Mouse (Mus musculus) hindbrain, embryonic 15.5 days (tissue): ENCODE measurements around the gene Ogfrl1. TPM values are rescaled to one million over a fixed set of nuclear protein-coding genes. Genes with fewer than 3 reads are reported as not detected.
"Not testable (repeated sequence)": the region's sequence is repeated elsewhere in the genome, so short reads cannot be mapped to it uniquely, and the experiment has no call there.

ENCODE experiments used
- ATAC-seq: fragments of 200-750 bp; cut with Nextera tagmentation; 2 replicates; pipeline ENCODE4 v1.8.0; 2017; ENCODE audit warnings: low read depth, moderate number of reproducible peaks, moderate TSS enrichment; ENCODE audit not compliant: low FRiP score
- H3K27ac ChIP-seq: fragments of 300-500 bp; sonication (generic); replicated peaks from 2 replicates; pipeline ENCODE4 v1.5.1; 2015; ENCODE audit warnings: mild to moderate bottlenecking, inconsistent platforms
- H3K27me3 ChIP-seq: fragments of 300-500 bp; sonication (generic); 2 replicates; pipeline ENCODE4 v1.6.1; 2015; ENCODE audit warnings: control low read depth, inconsistent platforms
- H3K36me3 ChIP-seq: fragments of 300-500 bp; sonication (generic); 2 replicates; pipeline ENCODE4 v1.6.1; 2015; ENCODE audit warnings: control low read depth, inconsistent platforms
- H3K4me1 ChIP-seq: fragments of 300-500 bp; sonication (generic); replicated peaks from 2 replicates; pipeline ENCODE4 v1.6.1; 2015; ENCODE audit warnings: control low read depth, inconsistent platforms
- H3K4me2 ChIP-seq: fragments of 300-500 bp; sonication (generic); 2 replicates; pipeline ENCODE4 v1.6.1; 2015; ENCODE audit warnings: moderate library complexity, mild to moderate bottlenecking, inconsistent platforms
- H3K4me3 ChIP-seq: fragments of 300-500 bp; sonication (generic); 2 replicates; pipeline ENCODE4 v1.5.1; 2015; ENCODE audit warnings: mild to moderate bottlenecking, inconsistent platforms
- H3K9ac ChIP-seq: fragments of 300-500 bp; sonication (generic); 2 replicates; pipeline ENCODE4 v1.6.1; 2015; ENCODE audit warnings: inconsistent platforms
- H3K9me3 ChIP-seq: fragments of 300-500 bp; sonication (generic); 2 replicates; pipeline ENCODE4 v1.6.1; 2016; ENCODE audit warnings: control low read depth, inconsistent platforms
- WGBS: fragments of 180-500 bp; shearing (Covaris S2); methylation state at CpG from one replicate; pipeline ENCODE4 v1.1.7; 2015; 5-methylcytosine and 5-hydroxymethylcytosine counted together
- polyA plus RNA-seq: library from polyadenylated mRNA; unstranded; fragments of >200 nt; fragmentation: Nextera tagmentation; extraction: Ambion mirVana; gene quantifications from 2 replicates; pipeline ENCODE4 v1.2.1, GENCODE M21; 2015

Ogfrl1 gene
- 15.3 and 17.6 TPM in 2 replicates for polyA plus RNA-seq

DNA sequence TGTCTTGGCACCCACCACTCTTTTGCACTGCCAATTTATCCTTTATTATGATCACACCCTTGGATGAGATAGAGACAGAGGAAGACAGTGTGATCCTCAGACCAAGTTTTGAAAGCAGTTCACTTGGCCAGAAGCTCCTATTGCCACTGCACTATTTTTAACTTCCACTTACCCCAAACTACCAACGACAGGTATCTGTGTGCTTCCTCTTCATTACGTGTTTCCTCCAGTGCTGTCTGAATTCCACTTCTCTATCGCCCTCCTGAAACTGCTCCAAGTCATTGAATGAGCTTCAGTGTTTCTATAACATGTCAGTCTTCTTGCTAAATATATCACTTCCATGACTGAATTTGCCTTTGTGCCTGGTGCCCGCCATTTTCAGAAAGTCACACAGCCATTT lies at the start of gene Ogfrl1:
Ogfrl1 (minus strand) TSS at position 150 of the 400 bp plus-strand sequence.
- Histone ChIP-seq H3K9me3 (no peaks in the 10 kb centered on the region), H3K9ac (no peak within 1 kb of the TSS), H3K27ac (no peak within 1 kb of the TSS), H3K36me3 (no peaks in the 10 kb centered on the region), H3K27me3 (no peaks in the 10 kb centered on the region), H3K4me2 (no peak within 1 kb of the TSS), H3K4me3 (no peak within 1 kb of the TSS), H3K4me1 (no peaks in the 10 kb centered on the region)
- 92% methylated on average over 4 of the region's 4 CpGs for WGBS
- ATAC-seq = no peak

DNA sequence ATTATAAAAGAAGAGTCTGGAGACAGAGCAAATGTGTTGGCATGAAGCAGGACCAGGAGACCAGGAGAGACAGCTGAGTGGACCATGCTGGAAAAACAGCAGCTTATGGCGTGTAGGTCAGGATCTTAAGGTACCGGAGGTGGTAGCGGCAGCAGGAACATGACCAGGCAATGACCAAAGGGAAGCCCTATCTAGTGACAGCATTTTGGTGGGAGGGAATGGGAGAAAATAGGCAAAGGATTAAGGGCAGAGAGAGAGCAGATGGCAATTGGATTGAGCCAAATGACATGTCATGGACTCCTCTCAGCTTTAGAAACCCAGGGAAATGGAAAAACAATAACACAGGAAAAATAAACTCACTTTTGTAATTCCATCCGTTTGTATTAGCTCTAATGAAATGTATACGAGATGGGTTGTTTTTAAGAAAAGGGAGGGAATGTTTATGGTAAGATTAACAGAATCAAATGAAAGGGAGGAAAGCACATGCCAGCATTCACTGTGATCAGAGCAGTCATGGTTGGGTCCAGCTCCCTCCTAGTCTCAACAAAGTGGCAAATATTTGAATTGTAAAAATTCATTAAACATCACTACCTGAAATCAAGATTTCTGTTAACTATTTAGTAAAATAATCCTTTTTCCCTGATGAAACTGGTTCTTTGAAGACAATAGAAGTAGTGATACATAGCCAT lies 48.3 kb upstream of the Ogfrl1 start:
- 84% methylated on average over 5 of the region's 5 CpGs for WGBS
- no peak overlapping the region for H3K9ac ChIP-seq
- H3K4me3 ChIP-seq = no peak overlapping the region
- H3K4me1 ChIP-seq = no peaks in the 10 kb centered on the region
- no peak for ATAC-seq
- H3K4me2 ChIP-seq = no peak overlapping the region
- H3K36me3 ChIP-seq = no peaks in the 10 kb centered on the region
- H3K27me3 ChIP-seq = no peaks in the 10 kb centered on the region
- no peaks in the 10 kb centered on the region for H3K9me3 ChIP-seq
- H3K27ac ChIP-seq = no peak overlapping the region

DNA sequence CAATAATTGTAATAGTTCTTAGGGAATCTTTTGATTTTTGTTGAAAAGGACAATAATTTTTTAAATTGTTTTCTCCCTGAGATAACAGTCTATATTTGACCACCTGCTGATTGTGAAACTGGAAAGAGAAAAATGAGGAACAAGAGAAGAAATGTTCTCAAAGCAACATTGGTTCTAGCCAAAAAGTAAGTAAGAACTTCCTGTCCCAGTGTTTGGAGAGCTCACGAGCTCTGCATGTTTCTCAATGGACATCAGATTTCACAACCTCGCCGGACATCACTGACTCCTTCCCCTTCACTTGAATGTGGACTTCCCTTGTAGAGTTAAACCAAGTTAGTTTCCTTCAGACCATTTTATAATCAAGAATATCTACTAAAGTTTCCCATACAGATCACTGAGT lies 36.0 kb upstream of the Ogfrl1 start:
- Histone ChIP-seq H3K4me3 (no peak overlapping the region), H3K9ac (no peak overlapping the region), H3K9me3 (no peaks in the 10 kb centered on the region), H3K27ac (no peak overlapping the region), H3K4me1 (no peaks in the 10 kb centered on the region), H3K27me3 (no peaks in the 10 kb centered on the region), H3K36me3 (no peaks in the 10 kb centered on the region), H3K4me2 (no peak overlapping the region)
- no peak for ATAC-seq
- WGBS = 86% methylated on average over 3 of the region's 3 CpGs

DNA sequence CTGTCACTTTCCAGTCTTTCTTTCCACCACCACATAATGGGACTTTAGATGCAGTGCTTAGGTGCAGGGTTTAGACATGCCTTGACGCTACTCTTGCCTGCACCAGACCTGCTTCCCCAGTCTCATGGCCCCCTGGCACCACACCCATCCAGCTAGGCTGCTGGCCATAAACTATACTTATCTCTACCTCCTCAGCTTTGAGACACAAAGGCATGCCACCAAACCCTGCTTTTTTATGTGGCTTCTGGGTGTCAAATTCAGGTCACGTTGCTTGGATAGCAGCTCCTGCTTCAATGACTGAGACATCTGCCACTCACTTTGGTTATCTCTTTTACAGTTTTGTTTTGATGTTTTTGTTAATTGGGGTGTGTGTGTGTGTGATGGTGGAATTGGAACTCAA lies 28.9 kb upstream of the Ogfrl1 start:
- Histone ChIP-seq H3K4me3 (no peak overlapping the region), H3K27ac (no peak overlapping the region)
- 92% methylated on average over 2 of the region's 2 CpGs for WGBS

DNA sequence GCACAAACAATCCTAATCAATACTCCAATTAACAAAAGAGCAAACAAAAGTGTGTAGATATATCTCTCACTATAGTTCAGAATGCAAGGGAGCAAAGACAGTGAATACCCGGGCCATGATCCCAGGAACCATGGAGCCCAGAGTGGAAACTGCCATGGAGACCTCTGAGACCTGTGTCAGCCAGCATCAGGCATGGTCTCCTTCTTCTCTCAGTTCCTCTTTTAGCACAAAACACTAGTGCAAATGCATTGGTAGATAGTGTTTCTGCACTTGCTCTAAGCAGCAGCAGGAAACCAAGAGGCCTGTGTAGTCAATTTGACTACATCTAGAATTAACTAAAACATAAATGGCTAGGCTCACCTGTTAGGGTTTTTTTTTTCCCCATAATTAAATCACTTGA lies 21.4 kb upstream of the Ogfrl1 start:
- whole genome bisulfite sequencing = 95% methylated on average over 1 of the region's 1 CpGs
- Histone ChIP-seq H3K36me3 (no peaks in the 10 kb centered on the region), H3K4me1 (no peaks in the 10 kb centered on the region), H3K9ac (no peak overlapping the region), H3K9me3 (no peaks in the 10 kb centered on the region), H3K27me3 (no peaks in the 10 kb centered on the region), H3K27ac (no peak overlapping the region), H3K4me2 (no peak overlapping the region), H3K4me3 (no peak overlapping the region)
- ATAC-seq = no peak

More for the DNA sequence above, 28.9 kb upstream of the Ogfrl1 start:
- H3K9me3 ChIP-seq = no peaks in the 10 kb centered on the region
- no peaks in the 10 kb centered on the region for H3K4me1 ChIP-seq
- H3K4me2 ChIP-seq = no peak overlapping the region
- H3K27me3 ChIP-seq = no peaks in the 10 kb centered on the region
- no peak for ATAC-seq
- H3K36me3 ChIP-seq = no peaks in the 10 kb centered on the region
- H3K9ac ChIP-seq = no peak overlapping the region

DNA sequence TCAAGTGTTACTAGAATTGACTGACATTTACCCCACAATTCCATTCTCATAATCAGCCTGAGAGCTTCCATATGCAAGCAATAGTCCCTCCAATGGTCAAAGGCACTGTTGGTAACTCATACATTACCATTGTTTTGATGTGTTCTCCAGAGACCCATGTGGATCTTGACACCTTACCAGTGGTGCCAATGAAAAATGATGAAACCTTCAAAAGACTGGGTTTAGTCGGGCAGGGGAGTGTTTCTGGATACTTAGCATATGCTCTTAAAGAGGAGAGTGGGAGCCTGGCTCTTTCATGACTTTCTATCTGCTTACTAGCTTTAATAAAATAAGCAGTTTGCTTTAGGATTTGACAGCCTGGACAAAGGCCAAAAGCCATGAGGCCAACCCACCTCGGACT lies 20.5 kb upstream of the Ogfrl1 start:
- ATAC-seq = no peak

DNA sequence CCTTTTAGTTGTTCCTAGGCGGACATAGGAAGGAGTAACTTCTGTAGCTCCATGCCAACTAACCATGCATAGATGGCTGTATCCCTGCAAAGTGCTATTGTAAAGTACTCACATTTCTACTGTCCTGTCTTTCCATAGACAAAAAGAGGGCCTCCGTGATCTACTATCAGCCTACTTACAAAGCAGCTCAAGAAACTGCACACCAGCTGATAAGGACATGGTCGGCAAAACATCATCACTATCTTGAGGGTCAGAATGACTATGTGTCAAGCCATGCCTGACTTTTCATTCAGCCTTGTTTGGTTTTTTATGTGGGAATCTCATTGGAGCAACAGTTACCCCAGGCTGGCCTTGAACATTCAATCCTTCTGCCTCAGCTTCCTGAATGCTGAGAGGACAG lies 20.0 kb upstream of the Ogfrl1 start:
- Histone ChIP-seq H3K4me3 (no peak overlapping the region), H3K27me3 (no peaks in the 10 kb centered on the region), H3K9ac (no peak overlapping the region), H3K4me1 (no peaks in the 10 kb centered on the region), H3K9me3 (no peaks in the 10 kb centered on the region), H3K36me3 (no peaks in the 10 kb centered on the region), H3K27ac (no peak overlapping the region), H3K4me2 (no peak overlapping the region)
- 98% methylated on average over 3 of the region's 3 CpGs for WGBS
- ATAC-seq = no peak

More for the DNA sequence above, 20.5 kb upstream of the Ogfrl1 start:
- H3K4me2 ChIP-seq = no peak overlapping the region
- H3K4me3 ChIP-seq = no peak overlapping the region
- H3K9ac ChIP-seq = no peak overlapping the region
- no peaks in the 10 kb centered on the region for H3K27me3 ChIP-seq
- no peaks in the 10 kb centered on the region for H3K4me1 ChIP-seq
- H3K9me3 ChIP-seq = no peaks in the 10 kb centered on the region
- 87% methylated on average over 2 of the region's 2 CpGs for WGBS
- H3K27ac ChIP-seq = no peak overlapping the region
- no peaks in the 10 kb centered on the region for H3K36me3 ChIP-seq

DNA sequence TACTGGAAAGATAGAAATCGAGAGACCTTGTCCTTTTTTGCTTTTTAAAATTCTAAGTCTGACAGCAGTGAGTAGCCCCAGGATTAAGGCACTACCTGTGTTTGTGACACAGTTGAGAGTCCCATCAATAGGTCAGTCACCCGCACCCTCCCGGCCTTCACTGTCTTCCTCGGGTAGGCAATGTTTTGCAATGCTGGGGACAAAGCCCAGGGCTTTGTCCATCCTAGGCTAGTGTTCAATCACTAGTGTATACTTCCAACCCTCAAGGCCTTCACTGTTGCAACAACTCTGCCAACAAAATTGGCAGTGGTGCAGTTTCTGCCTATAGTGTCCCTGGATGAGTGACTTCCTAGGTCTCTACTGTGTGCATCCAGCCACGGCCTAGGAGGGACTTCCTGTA lies 14.0 kb upstream of the Ogfrl1 start:
- Histone ChIP-seq H3K27me3 (no peaks in the 10 kb centered on the region), H3K36me3 (no peaks in the 10 kb centered on the region), H3K4me2 (no peak overlapping the region), H3K9me3 (no peaks in the 10 kb centered on the region), H3K9ac (no peak overlapping the region), H3K27ac (no peak overlapping the region), H3K4me1 (no peaks in the 10 kb centered on the region), H3K4me3 (no peak overlapping the region)
- ATAC-seq = no peak
- WGBS = 94% methylated on average over 5 of the region's 5 CpGs

DNA sequence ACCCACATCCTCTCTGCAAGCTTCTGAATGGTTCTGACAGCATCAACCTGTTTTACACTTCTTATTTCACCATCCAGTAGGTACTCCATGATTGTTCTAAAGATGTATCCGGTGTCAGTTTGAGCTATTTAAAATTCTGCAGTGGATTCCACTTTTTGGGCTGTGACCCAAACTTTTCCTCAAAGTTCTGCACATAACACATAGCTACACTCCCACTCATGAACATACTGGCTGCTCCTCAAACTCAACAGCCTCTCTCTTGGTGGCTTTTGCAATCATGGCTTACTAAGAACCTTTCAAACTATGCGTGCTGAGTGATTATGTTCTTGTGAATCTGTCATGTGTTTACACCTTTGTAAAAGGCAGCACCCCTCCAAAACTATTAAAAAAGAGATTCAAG lies 12.4 kb upstream of the Ogfrl1 start:
- WGBS = 86% methylated on average over 2 of the region's 2 CpGs

DNA sequence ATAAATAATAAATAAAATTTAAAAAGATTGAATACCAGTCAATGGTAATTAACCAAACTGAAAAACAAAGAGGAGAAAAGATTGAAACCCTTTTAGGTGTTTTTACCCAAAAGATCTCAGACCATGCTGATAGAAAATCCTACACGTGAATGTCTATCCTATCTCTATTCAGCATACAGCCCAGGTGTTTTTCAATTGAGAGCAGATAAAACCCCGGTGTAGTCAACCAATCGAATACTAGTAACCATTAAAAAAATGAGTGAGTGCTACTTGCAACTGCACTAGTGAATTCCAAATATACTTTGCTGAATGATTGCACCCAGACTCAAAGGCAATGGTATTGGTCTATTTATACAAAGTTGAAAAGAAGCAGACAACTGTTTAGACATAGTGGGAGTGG lies 4.8 kb upstream of the Ogfrl1 start:
- WGBS = 97% methylated on average over 3 of the region's 3 CpGs
- no peak overlapping the region for H3K4me2 ChIP-seq
- H3K9me3 ChIP-seq = no peaks in the 10 kb centered on the region
- no peak overlapping the region for H3K27ac ChIP-seq
- no peak overlapping the region for H3K4me3 ChIP-seq
- no peaks in the 10 kb centered on the region for H3K4me1 ChIP-seq
- H3K36me3 ChIP-seq = no peaks in the 10 kb centered on the region
- no peak for ATAC-seq
- no peak overlapping the region for H3K9ac ChIP-seq
- no peaks in the 10 kb centered on the region for H3K27me3 ChIP-seq

More for the DNA sequence above, 12.4 kb upstream of the Ogfrl1 start:
- no peaks in the 10 kb centered on the region for H3K36me3 ChIP-seq
- H3K27me3 ChIP-seq = no peaks in the 10 kb centered on the region
- H3K4me1 ChIP-seq = no peaks in the 10 kb centered on the region
- ATAC-seq = no peak
- H3K4me3 ChIP-seq = no peak overlapping the region
- H3K9ac ChIP-seq = no peak overlapping the region
- H3K4me2 ChIP-seq = no peak overlapping the region
- H3K27ac ChIP-seq = no peak overlapping the region
- H3K9me3 ChIP-seq = no peaks in the 10 kb centered on the region

DNA sequence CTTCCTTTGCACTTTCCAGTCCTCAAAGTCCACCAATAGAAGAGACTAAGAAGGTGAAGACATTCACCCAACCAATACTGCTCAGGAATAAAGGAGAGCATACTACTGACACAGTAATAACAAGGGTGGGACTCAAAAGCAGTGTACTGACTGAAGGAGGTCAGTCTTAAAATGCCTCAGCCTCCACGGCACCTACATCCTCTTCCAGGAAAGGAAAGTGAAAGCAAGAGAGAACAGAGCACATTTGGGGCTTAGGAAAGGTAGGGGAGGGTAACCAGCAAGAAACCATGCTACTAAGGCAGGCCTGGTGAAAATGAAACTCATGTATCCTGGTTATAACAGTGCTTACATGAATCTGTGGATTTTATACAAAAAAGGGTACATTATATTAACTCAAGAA lies 2.0 kb upstream of the Ogfrl1 start:
- 73% methylated on average over 1 of the region's 1 CpGs for WGBS
- ATAC-seq = no peak
- Histone ChIP-seq H3K4me3 (no peak overlapping the region), H3K9me3 (no peaks in the 10 kb centered on the region), H3K4me1 (no peaks in the 10 kb centered on the region), H3K36me3 (no peaks in the 10 kb centered on the region), H3K27ac (no peak overlapping the region), H3K27me3 (no peaks in the 10 kb centered on the region), H3K9ac (no peak overlapping the region), H3K4me2 (no peak overlapping the region)

DNA sequence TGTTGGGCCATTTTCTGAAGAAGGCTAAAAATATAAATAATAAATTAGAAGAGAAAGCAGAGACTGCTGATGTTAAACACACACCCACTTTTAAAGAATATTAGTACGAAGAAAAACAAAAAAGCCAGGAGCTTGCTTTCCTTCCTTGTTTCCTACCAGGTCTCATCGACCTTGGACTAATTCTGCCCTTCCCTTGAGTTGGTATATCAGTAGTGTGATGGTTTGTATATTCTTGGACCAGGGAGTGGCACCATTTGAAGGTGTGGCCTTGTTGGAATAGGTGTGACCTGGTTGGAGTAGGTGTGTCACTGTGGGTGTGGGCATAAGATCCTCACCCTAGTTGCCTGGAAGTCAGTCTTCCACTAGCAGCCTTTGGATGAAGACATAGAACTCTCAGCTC lies 3.2 kb downstream of the Ogfrl1 start:
- WGBS = 84% methylated on average over 2 of the region's 2 CpGs
- not testable (repeated sequence) for H3K27me3 ChIP-seq, H3K4me1 ChIP-seq, H3K4me2 ChIP-seq, ATAC-seq, H3K9ac ChIP-seq, H3K4me3 ChIP-seq, H3K36me3 ChIP-seq, H3K9me3 ChIP-seq, H3K27ac ChIP-seq

DNA sequence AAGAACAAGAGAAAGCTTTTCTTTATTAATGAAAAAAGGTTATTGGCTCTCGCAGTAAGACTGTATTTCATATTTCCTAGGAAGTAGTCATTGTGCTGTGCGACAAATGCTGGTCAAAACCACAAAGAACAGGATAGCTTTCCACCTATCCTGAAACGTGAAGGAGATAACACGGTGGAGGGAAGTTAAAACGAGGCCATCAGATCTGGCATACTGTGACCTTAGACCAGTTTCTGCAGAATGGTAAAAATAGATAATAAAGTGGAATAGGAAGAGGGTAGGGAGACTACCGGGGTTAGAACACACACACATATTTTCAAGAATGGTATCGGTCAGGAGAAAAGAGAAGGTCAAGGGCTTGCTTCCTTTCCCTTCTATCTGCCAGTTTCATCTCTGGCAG lies 5.8 kb downstream of the Ogfrl1 start:
- Histone ChIP-seq H3K9me3 (no peaks in the 10 kb centered on the region), H3K9ac (no peak overlapping the region), H3K27ac (no peak overlapping the region), H3K4me3 (no peak overlapping the region), H3K36me3 (no peaks in the 10 kb centered on the region), H3K4me2 (no peak overlapping the region), H3K27me3 (no peaks in the 10 kb centered on the region), H3K4me1 (no peaks in the 10 kb centered on the region)
- ATAC-seq = no peak
- 90% methylated on average over 7 of the region's 7 CpGs for WGBS
